Mouse (Mus musculus): Measurements from ENCODE around the gene Prrc2c.
"Not testable (repeated sequence)": the region's sequence is repeated elsewhere in the genome, so short reads cannot be mapped to it uniquely, and the experiment has no call there.

The Prrc2c gene

GRCm38 (mm10) chr1:162740401-162740835 is at the start of gene Prrc2c:
TSS of gene Prrc2c (minus strand) at chr1:162740556.
- peak; percentile 99 for DNase-seq (ENCODE audit: low read depth, low spot score)

GRCm38 (mm10) chr1:162785222-162785621 is 44.9 kb upstream of the Prrc2c start:
- DNase-seq (ENCODE audit: low read depth, low spot score), result no peak

GRCm38 (mm10) chr1:162783669-162784248 is 43.4 kb upstream of the Prrc2c start:
- no peak for DNase-seq (ENCODE audit: low read depth, low spot score)

GRCm38 (mm10) chr1:162781035-162781434 is 40.7 kb upstream of the Prrc2c start:
- not testable (repeated sequence) for DNase-seq (ENCODE audit: low read depth, low spot score)

GRCm38 (mm10) chr1:162777943-162778538 is 37.7 kb upstream of the Prrc2c start:
- DNase-seq (ENCODE audit: low read depth, low spot score), result no peak

- no peak for DNase-seq (ENCODE audit: low read depth, low spot score)
Measured at GRCm38 (mm10) chr1:162773661-162774060, 33.3 kb upstream of the Prrc2c start.

- DNase-seq (ENCODE audit: low read depth, low spot score), result peak; percentile 12
Measured at GRCm38 (mm10) chr1:162771617-162772360, 31.4 kb upstream of the Prrc2c start.

GRCm38 (mm10) chr1:162752009-162752408 is 11.7 kb upstream of the Prrc2c start:
- DNase-seq (ENCODE audit: low read depth, low spot score), result no peak

GRCm38 (mm10) chr1:162749607-162750006 is 9.3 kb upstream of the Prrc2c start:
- no peak for DNase-seq (ENCODE audit: low read depth, low spot score)

GRCm38 (mm10) chr1:162748761-162749160 is 8.4 kb upstream of the Prrc2c start:
- DNase-seq (ENCODE audit: low read depth, low spot score), result no peak

GRCm38 (mm10) chr1:162739831-162740394 is 443 bp downstream of the Prrc2c start:
- DNase-seq (ENCODE audit: low read depth, low spot score), result peak; percentile 37

GRCm38 (mm10) chr1:162739406-162739805 is 950 bp downstream of the Prrc2c start:
- DNase-seq (ENCODE audit: low read depth, low spot score), result peak; percentile 14

- DNase-seq (ENCODE audit: low read depth, low spot score), result no peak
Measured at GRCm38 (mm10) chr1:162738472-162738871, 1.9 kb downstream of the Prrc2c start.

- no peak for DNase-seq (ENCODE audit: low read depth, low spot score)
Measured at GRCm38 (mm10) chr1:162735084-162735483, 5.3 kb downstream of the Prrc2c start.

GRCm38 (mm10) chr1:162734283-162734682 is 6.1 kb downstream of the Prrc2c start:
- no peak for DNase-seq (ENCODE audit: low read depth, low spot score)

GRCm38 (mm10) chr1:162732041-162732440 is 8.3 kb downstream of the Prrc2c start:
- no peak for DNase-seq (ENCODE audit: low read depth, low spot score)

GRCm38 (mm10) chr1:162729436-162729835 is 10.9 kb downstream of the Prrc2c start:
- peak; percentile 14 for DNase-seq (ENCODE audit: low read depth, low spot score)

- no peak for DNase-seq (ENCODE audit: low read depth, low spot score)
Measured at GRCm38 (mm10) chr1:162727981-162728380, 12.4 kb downstream of the Prrc2c start.

- no peak for DNase-seq (ENCODE audit: low read depth, low spot score)
Measured at GRCm38 (mm10) chr1:162723610-162724009, 16.7 kb downstream of the Prrc2c start.

GRCm38 (mm10) chr1:162720645-162721044 is 19.7 kb downstream of the Prrc2c start:
- DNase-seq (ENCODE audit: low read depth, low spot score), result no peak

- no peak for DNase-seq (ENCODE audit: low read depth, low spot score)
Measured at GRCm38 (mm10) chr1:162700389-162701066, 39.8 kb downstream of the Prrc2c start.

GRCm38 (mm10) chr1:162697866-162698265 is 42.5 kb downstream of the Prrc2c start:
- DNase-seq (ENCODE audit: low read depth, low spot score), result no peak

Measured in mesoderm, embryonic 11.5 days (tissue).